In the genomic region with DNA sequence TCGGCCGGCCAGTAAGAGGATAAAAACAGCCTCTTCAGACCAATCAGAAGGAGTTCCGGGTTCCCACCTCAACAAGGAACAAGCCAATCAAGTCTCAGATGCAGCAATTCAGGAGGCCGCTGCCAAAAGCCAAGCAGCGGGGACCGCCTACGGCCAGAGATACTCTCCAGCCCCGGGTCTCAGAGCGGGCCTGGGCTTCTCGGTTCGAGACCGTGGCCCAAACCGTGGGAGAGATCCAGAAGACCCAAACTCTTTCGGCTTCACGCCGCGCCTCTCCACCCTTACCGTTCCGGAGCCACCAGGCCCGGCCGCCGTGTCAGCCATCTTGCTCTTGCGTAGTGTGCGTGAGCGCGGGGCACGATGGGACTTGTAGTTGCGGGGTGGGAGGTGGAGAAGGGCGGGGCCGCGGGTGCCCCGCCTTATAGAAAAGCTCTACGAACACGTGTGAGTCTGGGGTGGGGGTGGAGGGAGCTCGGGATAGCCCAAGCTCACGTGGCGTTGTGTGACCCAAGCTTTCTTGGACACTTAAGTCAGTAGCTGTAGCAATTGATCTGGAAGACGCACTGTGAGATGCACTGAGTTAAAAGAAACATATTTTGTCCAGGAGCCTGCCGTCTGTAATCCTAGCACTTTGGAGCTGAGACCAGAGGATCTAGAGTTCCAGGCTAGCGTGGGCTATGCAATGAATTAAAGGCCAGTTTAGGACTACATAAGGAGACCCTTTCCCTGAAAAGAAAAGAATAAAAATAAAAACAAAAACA, we compare ENCODE assay signal across 7 mouse cellular contexts. TPM values are rescaled to one million over a fixed set of nuclear protein-coding genes. Genes with fewer than 3 reads are reported as not detected.
DNase-seq lines count a peak whose midpoint lies in the region; ATAC-seq lines count a peak whose summit lies in the region.

Gene Taf8 (minus strand): TSS at position 347 of the 761 bp plus-strand sequence.

- no peaks in the 10 kb centered on the region for H3K27me3 ChIP-seq in intestine, embryonic 15.5 days (replicated peaks)
- no peaks in the 10 kb centered on the region for H3K27me3 ChIP-seq in midbrain, embryonic 10.5 days (ENCODE audit: low read depth, poor library complexity, severe bottlenecking)

- H3K27ac ChIP-seq in intestine, embryonic 15.5 days: peak within 1 kb of the TSS; percentile 79
- peak within 1 kb of the TSS; percentile 96 for H3K27ac ChIP-seq in midbrain, embryonic 10.5 days (replicated peaks)

- peaks cover 27% of the 10 kb centered on the region for H3K4me1 ChIP-seq in intestine, embryonic 15.5 days (replicated peaks)
- peaks cover 43% of the 10 kb centered on the region for H3K4me1 ChIP-seq in midbrain, embryonic 10.5 days

- DNase-seq in adrenal gland, adult 2 months: peak; percentile 97
- DNase-seq in embryo, embryonic 11.5 days (ENCODE audit: low read depth, low spot score): peak; percentile 86
- peak; percentile 90 to 95 for DNase-seq in gastrocnemius, postnatal 36 days
- DNase-seq in left cerebral cortex, postnatal 25 days (ENCODE audit: low spot score in 2 of 2): peak; percentile 95 to 97
- DNase-seq in midbrain, embryonic 10.5 days (ENCODE audit: low spot score): peak; percentile 97
- peak; percentile 91 for DNase-seq in right cerebral cortex, postnatal 4 days

- intact Hi-C loops in gastrocnemius, postnatal 36 days (cut with DNase I): loop anchor here (5.0 kb wide), 1 partner anchor 185 kb away; the partner anchor contains the start of genes Frs3 and Tomm6
- intact Hi-C loops in left cerebral cortex, postnatal 25 days (cut with DNase I): no loop called here

- peaks cover 13% of the 10 kb centered on the region for H3K36me3 ChIP-seq in intestine, embryonic 15.5 days
- H3K36me3 ChIP-seq in midbrain, embryonic 10.5 days: peaks cover 34% of the 10 kb centered on the region

- H3K4me3 ChIP-seq in intestine, embryonic 15.5 days (replicated peaks): peak within 1 kb of the TSS; percentile 74
- peak within 1 kb of the TSS; percentile 77 for H3K4me3 ChIP-seq in midbrain, embryonic 10.5 days

- WGBS in intestine, embryonic 15.5 days: 2% methylated on average over 40 of the region's 40 CpGs
- WGBS in midbrain, embryonic 10.5 days: 3% methylated on average over 40 of the region's 40 CpGs

- H3K9me3 ChIP-seq in intestine, embryonic 15.5 days: no peaks in the 10 kb centered on the region
- H3K9me3 ChIP-seq in midbrain, embryonic 10.5 days (replicated peaks): no peaks in the 10 kb centered on the region

- peak within 1 kb of the TSS; percentile 87 for H3K4me2 ChIP-seq in intestine, embryonic 15.5 days (replicated peaks)

- H3K9ac ChIP-seq in intestine, embryonic 15.5 days: peak within 1 kb of the TSS; percentile 84

- ATAC-seq in intestine, embryonic 15.5 days: peak; percentile 96

RNA-seq across cellular contexts. Expression of gene Taf8, which starts in this region (rescaled TPM):
- 10 to 100 TPM; 19.5 to 19.8 TPM for total RNA-seq in adrenal gland, adult 2 months (2021)
- polyA plus RNA-seq in adrenal gland, adult 2 months (2012; rRNA removed): 12.5 and 15.6 TPM in 2 replicates
- 10 to 100 TPM; 10.4 to 12.8 TPM for total RNA-seq in gastrocnemius, postnatal 36 days (2021)
- 20.4 and 21.9 TPM in 2 replicates for polyA plus RNA-seq in intestine, embryonic 15.5 days (2015; fragmentation: Nextera tagmentation; extraction: Ambion mirVana)
- total RNA-seq in left cerebral cortex, postnatal 25 days (2021): 10 to 100 TPM; 16.4 to 16.7 TPM
- 31.4 and 33.8 TPM in 2 replicates for polyA plus RNA-seq in midbrain, embryonic 10.5 days (2016; fragmentation: Nextera tagmentation; extraction: Ambion mirVana)

Comparison
In these comparisons a context has a peak if more than half of its experiments do, and no peak if none do; other contexts are left out.
1. Peak in every context shown above with its lines: DNase-seq, ATAC-seq, H3K4me3 ChIP-seq and H3K27ac ChIP-seq.